Mouse (Mus musculus) CH12.LX (cell line): ENCODE measurements around the gene Brca1. TPM values are rescaled to one million over a fixed set of nuclear protein-coding genes. Genes with fewer than 3 reads are reported as not detected.

Experiments
- DNase-seq: peaks from one replicate; pipeline ENCODE4 v3.0.0-alpha.2; 2013; ENCODE audit errors: extremely low read depth
- H3K27ac ChIP-seq: 2 replicates; pipeline ENCODE4 v1.5.1; 2012; ENCODE audit warnings: low read depth, mild to moderate bottlenecking, control low read depth, moderate library complexity; ENCODE audit not compliant: insufficient read depth
- H3K27me3 ChIP-seq: replicated peaks from 2 replicates; pipeline ENCODE3; 2012; ENCODE audit warnings: inconsistent platforms
- H3K36me3 ChIP-seq, 2 experiments: replicated peaks in 1 of 2; 2 replicates each; pipeline versions ENCODE3 to v1.6.1; 2012; ENCODE audit warnings: inconsistent platforms in 1 of 2, low read length in 1 of 2, mild to moderate bottlenecking in 1 of 2, mixed read lengths in 1 of 2, moderate library complexity in 1 of 2; ENCODE audit not compliant: control insufficient read depth in 1 of 2, insufficient read depth in 1 of 2
- H3K4me1 ChIP-seq, 2 experiments: 2 replicates each; pipeline ENCODE4 v1.6.1; 2012; ENCODE audit warnings: inconsistent platforms in 1 of 2, moderate library complexity in 1 of 2; ENCODE audit not compliant: insufficient read depth in 2 of 2, control insufficient read depth in 1 of 2
- H3K4me2 ChIP-seq: 2 replicates; pipeline ENCODE4 v1.6.1; 2012; ENCODE audit warnings: low read depth, mild to moderate bottlenecking, control low read depth; ENCODE audit not compliant: poor library complexity, insufficient read depth, severe bottlenecking
- H3K4me3 ChIP-seq, 3 experiments: fragments of 150-350 bp in 1 of 3; sonication (generic) in 1 of 3; replicated peaks in 1 of 3; 2 replicates each; pipeline versions ENCODE3 to v1.5.1; 2011 to 2012; ENCODE audit warnings: low read depth in 2 of 3, low read length in 2 of 3, mild to moderate bottlenecking in 2 of 3, moderate library complexity in 2 of 3, control low read depth in 1 of 3, improper control_type of control experiment in 1 of 3, inconsistent platforms in 1 of 3, mixed read lengths in 1 of 3; ENCODE audit not compliant: poor library complexity in 1 of 3
- H3K79me2 ChIP-seq: replicated peaks from 2 replicates; pipeline ENCODE4 v1.6.1; 2012; ENCODE audit warnings: mild to moderate bottlenecking, moderate library complexity; ENCODE audit not compliant: control insufficient read depth, poor library complexity, insufficient read depth, severe bottlenecking; ENCODE audit errors: extremely low read depth
- H3K9ac ChIP-seq: 2 replicates; pipeline ENCODE4 v1.6.1; 2012; ENCODE audit warnings: low read depth, mild to moderate bottlenecking, control low read depth, moderate library complexity; ENCODE audit not compliant: insufficient read depth
- H3K9me3 ChIP-seq: replicated peaks from 2 replicates; pipeline ENCODE3; 2012; ENCODE audit warnings: low read length, inconsistent platforms, mixed read lengths
- BHLHE40 ChIP-seq: IDR thresholded peaks from 2 replicates; pipeline ENCODE4 v1.6.1; 2011; ENCODE audit warnings: mild to moderate bottlenecking, low read depth, low read length, improper control_type of control experiment
- CHD1 ChIP-seq: IDR thresholded peaks from 2 replicates; pipeline ENCODE4 v1.6.1; 2012; ENCODE audit warnings: low read depth, low read length, improper control_type of control experiment, inconsistent platforms
- EP300 ChIP-seq: IDR thresholded peaks from 2 replicates; pipeline ENCODE4 v1.6.1; 2011; ENCODE audit warnings: low read length, improper control_type of control experiment
- ETS1 ChIP-seq: conservative IDR thresholded peaks from 2 replicates; pipeline ENCODE4 v1.6.1; 2012; ENCODE audit warnings: low read depth, mild to moderate bottlenecking, inconsistent platforms, low read length, improper control_type of control experiment, moderate library complexity
- GABPA ChIP-seq: IDR thresholded peaks from 2 replicates; pipeline ENCODE4 v1.6.1; 2012; ENCODE audit warnings: low read depth, low read length, improper control_type of control experiment, inconsistent platforms; ENCODE audit not compliant: insufficient replicate concordance
- KAT2A ChIP-seq: IDR thresholded peaks from 2 replicates; pipeline ENCODE4 v1.6.1; 2012; ENCODE audit warnings: low read length, improper control_type of control experiment, inconsistent platforms; ENCODE audit not compliant: insufficient replicate concordance
- MAFK ChIP-seq: IDR thresholded peaks from 2 replicates; pipeline ENCODE4 v1.6.1; 2011; ENCODE audit warnings: low read length, improper control_type of control experiment; ENCODE audit not compliant: insufficient replicate concordance
- MAX ChIP-seq: IDR thresholded peaks from 2 replicates; pipeline ENCODE4 v1.6.1; 2011; ENCODE audit warnings: low read length, improper control_type of control experiment
- MEF2A ChIP-seq: IDR thresholded peaks from 2 replicates; pipeline ENCODE4 v1.6.1; 2014; ENCODE audit warnings: low read depth, mild to moderate bottlenecking, inconsistent platforms, low read length, improper control_type of control experiment, borderline replicate concordance
- MXI1 ChIP-seq: IDR thresholded peaks from 2 replicates; pipeline ENCODE4 v1.6.1; 2011; ENCODE audit warnings: mild to moderate bottlenecking, low read depth, low read length, improper control_type of control experiment
- NRF1 ChIP-seq: IDR thresholded peaks from 2 replicates; pipeline ENCODE4 v1.6.1; 2014; ENCODE audit warnings: low read depth, mild to moderate bottlenecking, inconsistent platforms, low read length, improper control_type of control experiment, moderate library complexity
- POLR2AphosphoS2 ChIP-seq: IDR thresholded peaks from 2 replicates; pipeline ENCODE4 v1.6.1; 2011; ENCODE audit warnings: low read depth, low read length, improper control_type of control experiment
- RAD21 ChIP-seq: IDR thresholded peaks from 2 replicates; pipeline ENCODE4 v1.6.1; 2011; ENCODE audit warnings: low read depth, mild to moderate bottlenecking, low read length, improper control_type of control experiment, moderate library complexity
- SMC3 ChIP-seq: IDR thresholded peaks from 2 replicates; pipeline ENCODE4 v1.6.1; 2011; ENCODE audit warnings: low read depth, low read length, improper control_type of control experiment
- TCF12 ChIP-seq: IDR thresholded peaks from 2 replicates; pipeline ENCODE4 v1.6.1; 2014; ENCODE audit warnings: low read depth, mild to moderate bottlenecking, inconsistent platforms, low read length, improper control_type of control experiment
- USF1 ChIP-seq: IDR thresholded peaks from 2 replicates; pipeline ENCODE4 v1.6.1; 2014; ENCODE audit warnings: low read depth, mild to moderate bottlenecking, inconsistent platforms, low read length, improper control_type of control experiment
- ZNF384 ChIP-seq: IDR thresholded peaks from 2 replicates; pipeline ENCODE4 v1.6.1; 2012; ENCODE audit warnings: low read depth, low read length, improper control_type of control experiment, inconsistent platforms
- dilution Hi-C: fragments of 300-500 bp; cut with MboI; formaldehyde crosslinking; loops from 2 replicates; pipeline ENCODE4 v1.14.3; 2020; ENCODE audit warnings: low sequenced_read_pairs; ENCODE audit not compliant: extremely low pct_unique_long_range_greater_than_20kb, extremely low pct_ligation_motif_present
- in situ Hi-C: fragments of 300-500 bp; cut with MboI; formaldehyde crosslinking; loops from 3 replicates; pipeline ENCODE4 v1.14.3; 2019; ENCODE audit warnings: low sequenced_read_pairs, low pct_ligation_motif_present, low pct_unique_long_range_greater_than_20kb, mixed read lengths
- polyA plus RNA-seq: library from polyadenylated mRNA; unstranded; fragments of >175 nt; gene quantifications from 2 replicates; pipeline ENCODE4 v1.2.1, GENCODE M21; 2012; ENCODE audit warnings: low read depth; ENCODE audit not compliant: insufficient read length
- total RNA-seq, 2 experiments: library from RNA; depleted of rRNA; stranded (reverse); fragments of 300-350 nt in 1 of 2; fragments of >200 nt in 1 of 2; gene quantifications; 2 replicates each; pipeline ENCODE4 v1.2.3; 2012 to 2014

Brca1 gene
- total and polyA plus RNA-seq, 3 experiments: 31.3 to 37.5 (median 33.0) TPM

DNA sequence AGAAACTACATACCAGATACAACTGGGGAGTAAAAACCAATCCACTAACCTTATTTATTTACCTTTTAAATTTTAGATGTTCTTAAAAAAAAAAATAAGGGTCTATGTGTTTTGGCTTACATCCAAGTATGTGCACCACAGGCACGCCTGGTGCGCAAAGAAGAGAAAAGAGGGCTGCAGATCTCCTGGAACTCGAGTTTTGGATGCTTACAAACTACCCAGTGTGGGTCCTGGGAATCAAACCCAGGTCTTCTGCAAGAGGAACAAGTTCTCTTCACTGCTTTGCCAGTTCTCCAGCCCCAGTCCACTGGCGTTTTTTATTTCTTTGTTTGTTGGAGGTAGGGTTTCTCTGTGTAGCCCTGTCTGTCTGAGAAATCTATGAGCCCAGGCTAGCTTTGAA is 25.1 kb downstream of the Brca1 start:
- in situ Hi-C loops (no loop called here), dilution Hi-C loops (no loop called here)
- H3K27me3 ChIP-seq: no peaks in the 10 kb centered on the region
- peaks cover 59 to 90% of the 10 kb centered on the region in 2 experiments for H3K36me3 ChIP-seq
- no peak overlapping the region for H3K4me3 ChIP-seq
- H3K9ac ChIP-seq: no peak overlapping the region
- no peak overlapping the region for H3K4me2 ChIP-seq
- H3K9me3 ChIP-seq: no peaks in the 10 kb centered on the region
- no peaks in the 10 kb centered on the region for H3K79me2 ChIP-seq
- no peak for DNase-seq
- no peak overlapping the region for H3K27ac ChIP-seq
- TF ChIP-seq MEF2A: no peak
- no peak for TF ChIP-seq TCF12
- TF ChIP-seq MAX: no peak
- no peak for TF ChIP-seq KAT2A
- TF ChIP-seq USF1: no peak
- TF ChIP-seq NRF1: no peak
- H3K4me1 ChIP-seq: no peaks in the 10 kb centered on the region

DNA sequence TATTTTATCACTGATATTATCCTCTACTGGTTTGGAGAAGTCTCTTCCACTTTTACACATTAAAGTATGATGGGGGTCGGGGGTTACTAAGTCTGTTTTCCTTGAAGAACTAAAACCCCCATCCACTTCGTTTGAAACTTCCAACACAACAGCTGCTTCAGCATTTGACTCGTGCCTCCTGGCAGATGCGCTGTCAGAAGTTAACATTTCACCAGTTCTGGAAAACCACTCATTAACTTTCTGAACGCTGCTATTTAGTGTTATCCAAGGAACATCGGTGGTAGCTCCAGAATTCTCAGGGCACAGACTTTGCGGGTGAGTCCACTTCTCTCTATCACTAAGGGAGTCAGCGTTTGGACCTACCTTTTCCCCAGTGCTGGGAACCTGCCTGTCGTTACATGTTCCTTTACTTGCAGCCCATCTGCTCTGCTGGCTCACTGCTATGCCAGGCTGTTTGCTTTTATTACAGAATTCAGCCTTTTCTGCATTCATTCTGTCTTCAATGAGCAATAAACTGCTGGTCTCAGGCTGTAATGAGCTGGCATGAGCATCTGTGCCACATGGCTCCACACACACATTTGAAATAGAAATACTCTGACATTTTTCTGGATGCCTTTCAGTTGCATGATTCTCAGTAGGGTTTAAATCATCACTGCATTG is 25.7 kb downstream of the Brca1 start:
- Histone ChIP-seq H3K79me2 (no peaks in the 10 kb centered on the region), H3K4me2 (no peak overlapping the region), H3K27me3 (no peaks in the 10 kb centered on the region), H3K4me3 (no peak overlapping the region), H3K36me3 (peaks cover 55 to 88% of the 10 kb centered on the region in 2 experiments), H3K4me1 (no peaks in the 10 kb centered on the region), H3K9me3 (no peaks in the 10 kb centered on the region), H3K9ac (no peak overlapping the region), H3K27ac (no peak overlapping the region)
- dilution Hi-C loops: no loop called here
- in situ Hi-C loops: no loop called here
- no peak for DNase-seq
- TF ChIP-seq ETS1 (no peak), BHLHE40 (no peak), ZNF384 (no peak), POLR2AphosphoS2 (no peak), RAD21 (no peak), MXI1 (no peak), EP300 (no peak), GABPA (no peak), SMC3 (no peak), USF1 (no peak), CHD1 (no peak), MAFK (no peak)
